10 mouse cellular contexts compared by ENCODE assay signal in genomic region chr11:72396621-72397020, GRCm38 (mm10). TPM values are rescaled to one million over a fixed set of nuclear protein-coding genes. Genes with fewer than 3 reads are reported as not detected.
DNase-seq lines count a peak whose midpoint lies in the region; ATAC-seq and TF ChIP-seq lines count a peak whose summit lies in the region.
"Had no signal": no experiment of that assay in that cellular context is flagged by ENCODE, and none has a peak within 500 bp of the region (broad histone marks: within the 10 kb centered on the region; RNA-seq: fewer than 3 reads in every experiment).

No protein-coding gene starts in this region.

- H3K27ac ChIP-seq in liver, embryonic 16.5 days (ENCODE audit: low read length), result no peak overlapping the region
- H3K27ac ChIP-seq in heart, embryonic 11.5 days (ENCODE audit: low read depth, low read length), result peak overlapping the region; percentile 67
- H3K27ac ChIP-seq in limb, embryonic 10.5 days, result 0 out of 2 replicates have a peak overlapping the region, but pooled peaks have one; percentile 26
- peak overlapping the region; percentile 56 for H3K27ac ChIP-seq in stomach, postnatal 0 days (replicated peaks)
- H3K27ac ChIP-seq in forebrain, embryonic 12.5 days, result no peak overlapping the region

- 0 out of 2 replicates have a peak, but pooled peaks have one; percentile 16 for ATAC-seq in liver, embryonic 16.5 days (ENCODE audit: low read depth)
- 0 out of 2 replicates have a peak, but pooled peaks have one; percentile 3 for ATAC-seq in heart, embryonic 11.5 days (replicated peaks; ENCODE audit: insufficient number of reproducible peaks, low FRiP score, low TSS enrichment)
- ATAC-seq in stomach, postnatal 0 days (ENCODE audit: low FRiP score, low TSS enrichment), result peak; percentile 51
- no peak for ATAC-seq in forebrain, embryonic 12.5 days (ENCODE audit: low FRiP score)

- H3K4me2 ChIP-seq in liver, embryonic 16.5 days (ENCODE audit: low read depth, low read length), result no peak overlapping the region
- H3K4me2 ChIP-seq in heart, embryonic 11.5 days, result no peak overlapping the region
- no peak overlapping the region for H3K4me2 ChIP-seq in stomach, postnatal 0 days (replicated peaks; ENCODE audit: low read depth)
- no peak overlapping the region for H3K4me2 ChIP-seq in forebrain, embryonic 12.5 days
- H3K4me2 ChIP-seq: liver, embryonic 11.5 days had no signal

- WGBS in liver, embryonic 16.5 days (ENCODE audit: insufficient replicate concordance), result 61% methylated on average over 7 of the region's 7 CpGs
- 48% methylated on average over 7 of the region's 7 CpGs for WGBS in heart, embryonic 11.5 days (ENCODE audit: insufficient replicate concordance)
- 83% methylated on average over 7 of the region's 7 CpGs for WGBS in limb, embryonic 10.5 days
- WGBS in stomach, postnatal 0 days, result 45% methylated on average over 7 of the region's 7 CpGs
- WGBS in forebrain, embryonic 12.5 days, result 84% methylated on average over 7 of the region's 7 CpGs

- no peaks in the 10 kb centered on the region for H3K27me3 ChIP-seq in liver, embryonic 16.5 days (ENCODE audit: control insufficient read depth, insufficient read depth, low read depth, low read length)
- H3K27me3 ChIP-seq in heart, embryonic 11.5 days (ENCODE audit: control insufficient read depth, insufficient read depth, low read length), result no peaks in the 10 kb centered on the region
- H3K27me3 ChIP-seq in limb, embryonic 10.5 days (ENCODE audit: low read depth, poor library complexity, severe bottlenecking), result no peaks in the 10 kb centered on the region
- no peaks in the 10 kb centered on the region for H3K27me3 ChIP-seq in stomach, postnatal 0 days (ENCODE audit: control insufficient read depth, insufficient read depth, low read length)
- H3K27me3 ChIP-seq in forebrain, embryonic 12.5 days, result no peaks in the 10 kb centered on the region

- TF ChIP-seq CTCF in stomach, postnatal 0 days (IDR thresholded peaks at IDR 0.05; ENCODE audit: low read depth), result no peak

- TF ChIP-seq EP300 in stomach, postnatal 0 days (optimal IDR thresholded peaks at IDR 0.05), result no peak

- no peaks in the 10 kb centered on the region for H3K36me3 ChIP-seq in liver, embryonic 16.5 days (ENCODE audit: control insufficient read depth, insufficient read depth)
- H3K36me3 ChIP-seq in heart, embryonic 11.5 days (ENCODE audit: control insufficient read depth, insufficient read depth, low read length), result peaks cover 23% of the 10 kb centered on the region
- H3K36me3 ChIP-seq in limb, embryonic 10.5 days, result peaks cover 6% of the 10 kb centered on the region; the same call in 1 of the 2 replicates
- no peaks in the 10 kb centered on the region; the same call in 1 of the 2 replicates for H3K36me3 ChIP-seq in stomach, postnatal 0 days (ENCODE audit: control insufficient read depth, insufficient read depth, low read length)
- no peaks in the 10 kb centered on the region for H3K36me3 ChIP-seq in forebrain, embryonic 12.5 days (replicated peaks)

- no peaks in the 10 kb centered on the region for H3K9me3 ChIP-seq in liver, embryonic 16.5 days (replicated peaks; ENCODE audit: control insufficient read depth, low read length)
- H3K9me3 ChIP-seq in heart, embryonic 11.5 days (replicated peaks; ENCODE audit: control insufficient read depth, low read length), result no peaks in the 10 kb centered on the region
- H3K9me3 ChIP-seq in limb, embryonic 10.5 days (replicated peaks), result no peaks in the 10 kb centered on the region
- H3K9me3 ChIP-seq in stomach, postnatal 0 days (ENCODE audit: control insufficient read depth, low read length), result no peaks in the 10 kb centered on the region
- no peaks in the 10 kb centered on the region for H3K9me3 ChIP-seq in forebrain, embryonic 12.5 days

- no peak overlapping the region for H3K9ac ChIP-seq in liver, embryonic 16.5 days (ENCODE audit: low read depth, low read length)
- H3K9ac ChIP-seq in heart, embryonic 11.5 days (ENCODE audit: low read depth, low read length), result 0 out of 2 replicates have a peak overlapping the region, but pooled peaks have one; percentile 7
- no peak overlapping the region for H3K9ac ChIP-seq in stomach, postnatal 0 days (ENCODE audit: low read length)
- no peak overlapping the region for H3K9ac ChIP-seq in forebrain, embryonic 12.5 days

- no peak for DNase-seq in liver
- DNase-seq in limb, embryonic 10.5 days (ENCODE audit: low spot score), result no peak
- peak; percentile 26 for DNase-seq in stomach, postnatal 0 days (ENCODE audit: low spot score)
- DNase-seq in layer of hippocampus, postnatal 36 days, result no peak
- DNase-seq: kidney, adult 11 months; thymus, postnatal 14 days had no signal

- H3K4me3 ChIP-seq in liver, embryonic 16.5 days (ENCODE audit: low read depth, low read length), result no peak overlapping the region
- no peak overlapping the region for H3K4me3 ChIP-seq in heart, embryonic 11.5 days (ENCODE audit: low read depth, low read length)
- no peak overlapping the region for H3K4me3 ChIP-seq in limb, embryonic 10.5 days
- H3K4me3 ChIP-seq in stomach, postnatal 0 days (ENCODE audit: low read depth, low read length), result no peak overlapping the region
- H3K4me3 ChIP-seq in forebrain, embryonic 12.5 days (replicated peaks), result no peak overlapping the region

- no peaks in the 10 kb centered on the region for H3K4me1 ChIP-seq in liver, embryonic 16.5 days (ENCODE audit: control insufficient read depth, low read depth, low read length)
- H3K4me1 ChIP-seq in heart, embryonic 11.5 days (ENCODE audit: control insufficient read depth, insufficient read depth, low read length), result peaks cover 38% of the 10 kb centered on the region
- peaks cover 37% of the 10 kb centered on the region for H3K4me1 ChIP-seq in limb, embryonic 10.5 days
- H3K4me1 ChIP-seq in stomach, postnatal 0 days (replicated peaks; ENCODE audit: control insufficient read depth, insufficient read depth), result peaks cover 10% of the 10 kb centered on the region
- no peaks in the 10 kb centered on the region; the same call in 1 of the 2 replicates for H3K4me1 ChIP-seq in forebrain, embryonic 12.5 days

RNA-seq across cellular contexts. Expression of gene Smtnl2, which starts 14.9 kb away (rescaled TPM):
- polyA plus RNA-seq in liver, embryonic 16.5 days (2015; fragmentation: Nextera tagmentation; extraction: Ambion mirVana), result 3.1 and 4.9 TPM in 2 replicates
- 107 and 123 TPM in 2 replicates for polyA plus RNA-seq in heart, embryonic 11.5 days (2014; fragmentation: Nextera tagmentation; extraction: Ambion mirVana)
- polyA plus RNA-seq in limb, embryonic 10.5 days (2016; fragmentation: Nextera tagmentation; extraction: Ambion mirVana), result 11.7 and 14.2 TPM in 2 replicates
- 25.8 and 26.9 TPM in 2 replicates for polyA plus RNA-seq in stomach, postnatal 0 days (2015; fragmentation: Nextera tagmentation; extraction: Ambion mirVana)
- polyA plus RNA-seq in forebrain, embryonic 12.5 days (2016; fragmentation: Nextera tagmentation; extraction: Ambion mirVana), result 5.2 and 5.5 TPM in 2 replicates
- total RNA-seq in layer of hippocampus, postnatal 36 days (2021), result 1 to 10 TPM; 1.5 to 2.7 TPM

RNA-seq across cellular contexts. Expression of gene Tekt1, which starts 34.4 kb away (rescaled TPM):
- polyA plus RNA-seq in liver, embryonic 16.5 days (2015; fragmentation: Nextera tagmentation; extraction: Ambion mirVana), result not detected in 2 replicates
- 0.52 and 0.99 TPM in 2 replicates for polyA plus RNA-seq in heart, embryonic 11.5 days (2014; fragmentation: Nextera tagmentation; extraction: Ambion mirVana)
- 5.0 and 5.4 TPM in 2 replicates for polyA plus RNA-seq in limb, embryonic 10.5 days (2016; fragmentation: Nextera tagmentation; extraction: Ambion mirVana)
- polyA plus RNA-seq in stomach, postnatal 0 days (2015; fragmentation: Nextera tagmentation; extraction: Ambion mirVana), result 0.13 TPM in 1 of 2 replicates, not detected in the other
- polyA plus RNA-seq in forebrain, embryonic 12.5 days (2016; fragmentation: Nextera tagmentation; extraction: Ambion mirVana), result 6.3 and 6.7 TPM in 2 replicates
- 1 to 10 TPM; 2.2 to 3.1 TPM for total RNA-seq in layer of hippocampus, postnatal 36 days (2021)

RNA-seq across cellular contexts. Expression of gene Ggt6, which starts 38.7 kb away (rescaled TPM):
- 0.25 and 0.94 TPM in 2 replicates for polyA plus RNA-seq in liver, embryonic 16.5 days (2015; fragmentation: Nextera tagmentation; extraction: Ambion mirVana)
- polyA plus RNA-seq in heart, embryonic 11.5 days (2014; fragmentation: Nextera tagmentation; extraction: Ambion mirVana), result not detected in 2 replicates
- polyA plus RNA-seq in limb, embryonic 10.5 days (2016; fragmentation: Nextera tagmentation; extraction: Ambion mirVana), result 0.08 TPM in 1 of 2 replicates, not detected in the other
- polyA plus RNA-seq in stomach, postnatal 0 days (2015; fragmentation: Nextera tagmentation; extraction: Ambion mirVana), result 12.9 and 13.0 TPM in 2 replicates
- polyA plus RNA-seq in forebrain, embryonic 12.5 days (2016; fragmentation: Nextera tagmentation; extraction: Ambion mirVana), result not detected in 2 replicates
- not detected for total RNA-seq in layer of hippocampus, postnatal 36 days (2021)
- polyA plus RNA-seq: liver, embryonic 11.5 days had no signal

RNA-seq across cellular contexts. Expression of gene Mybbp1a, which starts 44.5 kb away (rescaled TPM):
- 62.3 and 68.2 TPM in 2 replicates for polyA plus RNA-seq in liver, embryonic 16.5 days (2015; fragmentation: Nextera tagmentation; extraction: Ambion mirVana)
- 93.8 and 101 TPM in 2 replicates for polyA plus RNA-seq in heart, embryonic 11.5 days (2014; fragmentation: Nextera tagmentation; extraction: Ambion mirVana)
- 234 and 274 TPM in 2 replicates for polyA plus RNA-seq in limb, embryonic 10.5 days (2016; fragmentation: Nextera tagmentation; extraction: Ambion mirVana)
- 52.2 and 57.6 TPM in 2 replicates for polyA plus RNA-seq in stomach, postnatal 0 days (2015; fragmentation: Nextera tagmentation; extraction: Ambion mirVana)
- polyA plus RNA-seq in forebrain, embryonic 12.5 days (2016; fragmentation: Nextera tagmentation; extraction: Ambion mirVana), result 158 and 160 TPM in 2 replicates
- total RNA-seq in layer of hippocampus, postnatal 36 days (2021), result 10 to 100 TPM; 51.3 to 52.2 TPM

Comparison
In these comparisons a context has a peak if more than half of its experiments do, and no peak if none do; other contexts are left out.
1. H3K27ac ChIP-seq: peak in heart, embryonic 11.5 days (single experiment), limb, embryonic 10.5 days (single experiment) and stomach, postnatal 0 days (single experiment); none in liver, embryonic 16.5 days (single experiment) and forebrain, embryonic 12.5 days (single experiment).